Mouse (Mus musculus): Measurements from ENCODE around the gene Gm29564. TPM values are rescaled to one million over a fixed set of nuclear protein-coding genes. Genes with fewer than 3 reads are reported as not detected.
"Not testable (repeated sequence)": the region's sequence is repeated elsewhere in the genome, so short reads cannot be mapped to it uniquely, and the experiment has no call there.

Gene Gm29564
- not detected in 2 replicates for polyA plus RNA-seq (2016; fragmentation: Nextera tagmentation; extraction: Ambion mirVana)

DNA sequence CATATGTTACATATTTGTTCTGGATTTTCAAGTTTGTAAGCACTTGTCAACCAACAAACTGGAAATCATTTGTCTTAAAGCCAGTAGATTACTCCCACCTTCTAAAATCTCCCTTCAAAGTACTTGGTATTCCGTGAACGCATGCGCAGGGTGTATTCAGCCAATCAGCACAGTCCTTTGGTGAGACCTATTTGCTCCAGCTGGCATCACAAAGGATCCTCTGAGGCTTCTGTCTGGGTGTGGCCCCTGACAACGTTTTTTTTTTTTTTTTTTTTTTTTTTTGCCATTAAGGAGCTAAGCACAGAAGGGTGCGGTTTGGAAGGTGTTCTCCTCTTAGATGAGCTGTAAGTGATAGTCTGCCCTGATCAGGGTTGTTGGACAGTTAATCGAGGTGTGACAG, at the start of gene Gm29564:
Gene Gm29564 (plus strand): TSS at position 301 of the 400 bp plus-strand sequence.
- not testable (repeated sequence) for H3K4me1 ChIP-seq; H3K9me3 ChIP-seq (replicated peaks); H3K4me2 ChIP-seq; H3K4me3 ChIP-seq; H3K27me3 ChIP-seq (replicated peaks); ATAC-seq; H3K27ac ChIP-seq; H3K9ac ChIP-seq; H3K36me3 ChIP-seq
- no CpG with 5 or more reads among the region's 6 CpGs for WGBS (ENCODE audit: insufficient replicate concordance)

Other genes with a start within 250 kb of the Gm29564 start
- gene Gm20867, start 249.8 kb upstream of the Gm29564 start, polyA plus RNA-seq (2016; fragmentation: Nextera tagmentation; extraction: Ambion mirVana), result not detected in 2 replicates

All from liver, embryonic 12.5 days (tissue).